Mouse (Mus musculus) liver, embryonic 16.5 days (tissue): ENCODE results near the gene Batf2. TPM values are rescaled to one million over a fixed set of nuclear protein-coding genes. Genes with fewer than 3 reads are reported as not detected.
A peak's percentile ranks its signal among the peaks of the same experiment; 100 is the strongest.

Source experiments
- ATAC-seq: fragments of 200-750 bp; cut with Nextera tagmentation; 2 replicates; pipeline ENCODE4 v1.8.0; 2017; ENCODE audit warnings: low read depth, mild to moderate bottlenecking, moderate number of reproducible peaks, moderate library complexity
- H3K27ac ChIP-seq: fragments of 300-500 bp; sonication (generic); 2 replicates; pipeline ENCODE4 v1.5.1; 2014; ENCODE audit warnings: mild to moderate bottlenecking, low read length
- H3K27me3 ChIP-seq: fragments of 300-500 bp; sonication (generic); 2 replicates; pipeline ENCODE4 v1.6.1; 2014; ENCODE audit warnings: low read depth, low read length, mixed read lengths; ENCODE audit not compliant: control insufficient read depth, insufficient read depth
- H3K36me3 ChIP-seq: fragments of 300-500 bp; sonication (generic); 2 replicates; pipeline ENCODE4 v1.6.1; 2014; ENCODE audit warnings: mild to moderate bottlenecking; ENCODE audit not compliant: control insufficient read depth, insufficient read depth
- H3K4me1 ChIP-seq: fragments of 300-500 bp; sonication (generic); 2 replicates; pipeline ENCODE4 v1.6.1; 2014; ENCODE audit warnings: low read depth, low read length, mixed read lengths; ENCODE audit not compliant: control insufficient read depth
- H3K4me2 ChIP-seq: fragments of 300-500 bp; sonication (generic); 2 replicates; pipeline ENCODE4 v1.6.1; 2014; ENCODE audit warnings: low read depth, low read length, mixed read lengths
- H3K4me3 ChIP-seq: fragments of 300-500 bp; sonication (generic); 2 replicates; pipeline ENCODE4 v1.5.1; 2014; ENCODE audit warnings: low read depth, mild to moderate bottlenecking, low read length
- H3K9ac ChIP-seq: fragments of 300-500 bp; sonication (generic); 2 replicates; pipeline ENCODE4 v1.6.1; 2014; ENCODE audit warnings: low read depth, low read length
- H3K9me3 ChIP-seq: fragments of 300-500 bp; sonication (generic); replicated peaks from 2 replicates; pipeline ENCODE4 v1.6.1; 2016; ENCODE audit warnings: low read length; ENCODE audit not compliant: control insufficient read depth
- WGBS: fragments of 180-500 bp; shearing (Covaris S2); extraction: QIAGEN DNeasy Blood & Tissue Kit; methylation state at CpG from one replicate; pipeline ENCODE4 v1.1.7; 2014; ENCODE audit not compliant: insufficient replicate concordance; 5-methylcytosine and 5-hydroxymethylcytosine counted together
- polyA plus RNA-seq: library from polyadenylated mRNA; unstranded; fragments of >200 nt; fragmentation: Nextera tagmentation; extraction: Ambion mirVana; gene quantifications from 2 replicates; pipeline ENCODE4 v1.2.1, GENCODE M21; 2015

Gene Batf2
- polyA plus RNA-seq, 1 experiment from 2014 or later, result 0.66 TPM

GRCm38 (mm10) chr19:6141394-6141749, 589 bp downstream of the Batf2 start, which contains the start of gene Arl2:
Arl2 (minus strand) TSS chr19:6141548.
- Histone ChIP-seq H3K4me2 (peak within 1 kb of the TSS; percentile 98), H3K4me1 (peaks cover 13% of the 10 kb centered on the region), H3K27me3 (no peaks in the 10 kb centered on the region), H3K9me3 (no peaks in the 10 kb centered on the region), H3K27ac (peak within 1 kb of the TSS; percentile 99), H3K4me3 (peak within 1 kb of the TSS; percentile 75), H3K9ac (peak within 1 kb of the TSS; percentile 81), H3K36me3 (peaks cover 3% of the 10 kb centered on the region; the same call in 1 of the 2 replicates)
- WGBS, result under 1% methylated on average over 15 of the region's 15 CpGs
- peak; percentile 67 for ATAC-seq

- Histone ChIP-seq H3K9ac (no peak overlapping the region), H3K27ac (no peak overlapping the region), H3K36me3 (no peaks in the 10 kb centered on the region), H3K4me3 (no peak overlapping the region), H3K4me2 (no peak overlapping the region), H3K4me1 (peaks cover 10% of the 10 kb centered on the region), H3K27me3 (no peaks in the 10 kb centered on the region), H3K9me3 (no peaks in the 10 kb centered on the region)
- WGBS, result 53% methylated on average over 5 of the region's 5 CpGs
- no peak for ATAC-seq
Measured at GRCm38 (mm10) chr19:6144842-6145241, 4.1 kb downstream of the Batf2 start.

- Histone ChIP-seq H3K27ac (no peak overlapping the region), H3K9ac (no peak overlapping the region), H3K4me2 (no peak overlapping the region), H3K4me1 (no peaks in the 10 kb centered on the region; the same call in 1 of the 2 replicates), H3K9me3 (no peaks in the 10 kb centered on the region), H3K4me3 (no peak overlapping the region), H3K27me3 (0 out of 2 replicates have a peak, but pooled peaks cover 2% of the 10 kb centered on the region), H3K36me3 (no peaks in the 10 kb centered on the region)
- no peak for ATAC-seq
- whole genome bisulfite sequencing, result 58% methylated on average over 9 of the region's 9 CpGs
Measured at GRCm38 (mm10) chr19:6155174-6155573, 14.4 kb downstream of the Batf2 start.

GRCm38 (mm10) chr19:6156372-6156771, 15.6 kb downstream of the Batf2 start:
- ATAC-seq, result no peak
- 55% methylated on average over 8 of the region's 8 CpGs for WGBS
- H3K27ac ChIP-seq, result no peak overlapping the region

GRCm38 (mm10) chr19:6157220-6157619, 16.4 kb downstream of the Batf2 start:
- H3K27ac ChIP-seq, result no peak overlapping the region
- no peaks in the 10 kb centered on the region; the same call in 1 of the 2 replicates for H3K4me1 ChIP-seq
- H3K36me3 ChIP-seq, result no peaks in the 10 kb centered on the region
- no peak for ATAC-seq
- H3K9ac ChIP-seq, result no peak overlapping the region
- 0 out of 2 replicates have a peak, but pooled peaks cover 2% of the 10 kb centered on the region for H3K27me3 ChIP-seq
- H3K4me2 ChIP-seq, result no peak overlapping the region
- WGBS, result 28% methylated on average over 6 of the region's 6 CpGs
- no peaks in the 10 kb centered on the region for H3K9me3 ChIP-seq
- no peak overlapping the region for H3K4me3 ChIP-seq

More at GRCm38 (mm10) chr19:6156372-6156771, 15.6 kb downstream of the Batf2 start:
- H3K4me2 ChIP-seq, result no peak overlapping the region
- H3K4me1 ChIP-seq, result no peaks in the 10 kb centered on the region; the same call in 1 of the 2 replicates
- no peaks in the 10 kb centered on the region for H3K9me3 ChIP-seq
- no peak overlapping the region for H3K4me3 ChIP-seq
- H3K36me3 ChIP-seq, result no peaks in the 10 kb centered on the region
- 0 out of 2 replicates have a peak, but pooled peaks cover 2% of the 10 kb centered on the region for H3K27me3 ChIP-seq
- no peak overlapping the region for H3K9ac ChIP-seq

GRCm38 (mm10) chr19:6163872-6164547, 23.2 kb downstream of the Batf2 start:
- no peak overlapping the region for H3K9ac ChIP-seq
- no peak overlapping the region for H3K27ac ChIP-seq
- no peaks in the 10 kb centered on the region for H3K9me3 ChIP-seq
- no peak overlapping the region for H3K4me3 ChIP-seq
- H3K36me3 ChIP-seq, result no peaks in the 10 kb centered on the region
- H3K4me2 ChIP-seq, result no peak overlapping the region
- WGBS, result 52% methylated on average over 10 of the region's 10 CpGs
- no peak for ATAC-seq
- 0 out of 2 replicates have a peak, but pooled peaks cover 2% of the 10 kb centered on the region for H3K27me3 ChIP-seq
- no peaks in the 10 kb centered on the region; the same call in 1 of the 2 replicates for H3K4me1 ChIP-seq

- H3K4me1 ChIP-seq, result no peaks in the 10 kb centered on the region; the same call in 1 of the 2 replicates
- H3K4me3 ChIP-seq, result no peak overlapping the region
- H3K9ac ChIP-seq, result no peak overlapping the region
- no peaks in the 10 kb centered on the region for H3K9me3 ChIP-seq
- no peaks in the 10 kb centered on the region for H3K27me3 ChIP-seq
- no peaks in the 10 kb centered on the region for H3K36me3 ChIP-seq
- no peak overlapping the region for H3K27ac ChIP-seq
- H3K4me2 ChIP-seq, result no peak overlapping the region
- no peak for ATAC-seq
- WGBS, result 60% methylated on average over 4 of the region's 4 CpGs
Measured at GRCm38 (mm10) chr19:6166750-6167149, 26.0 kb downstream of the Batf2 start.

- H3K4me3 ChIP-seq, result no peak overlapping the region
- no peaks in the 10 kb centered on the region for H3K36me3 ChIP-seq
- no peak overlapping the region for H3K27ac ChIP-seq
- H3K27me3 ChIP-seq, result no peaks in the 10 kb centered on the region
- no peaks in the 10 kb centered on the region for H3K4me1 ChIP-seq
- H3K4me2 ChIP-seq, result no peak overlapping the region
- no peaks in the 10 kb centered on the region for H3K9me3 ChIP-seq
- ATAC-seq, result no peak
- WGBS, result 62% methylated on average over 8 of the region's 8 CpGs
- H3K9ac ChIP-seq, result no peak overlapping the region
Measured at GRCm38 (mm10) chr19:6171215-6171614, 30.4 kb downstream of the Batf2 start.

- Histone ChIP-seq H3K4me2 (no peak overlapping the region), H3K9ac (no peak overlapping the region), H3K27me3 (no peaks in the 10 kb centered on the region), H3K4me3 (no peak overlapping the region), H3K4me1 (no peaks in the 10 kb centered on the region), H3K9me3 (no peaks in the 10 kb centered on the region), H3K36me3 (no peaks in the 10 kb centered on the region), H3K27ac (no peak overlapping the region)
- no peak for ATAC-seq
- WGBS, result 42% methylated on average over 5 of the region's 5 CpGs
Measured at GRCm38 (mm10) chr19:6174771-6175170, 34.0 kb downstream of the Batf2 start.
